Mouse (Mus musculus) stomach, postnatal 0 days (tissue): Measurements from ENCODE around the gene Srebf2. TPM values are rescaled to one million over a fixed set of nuclear protein-coding genes. Genes with fewer than 3 reads are reported as not detected.
"Not testable (repeated sequence)": the region's sequence is repeated elsewhere in the genome, so short reads cannot be mapped to it uniquely, and the experiment has no call there.

ENCODE experiments used
- ATAC-seq: fragments of 200-750 bp; cut with Nextera tagmentation; 2 replicates; pipeline ENCODE4 v1.8.0; 2017; ENCODE audit not compliant: low FRiP score, low TSS enrichment
- DNase-seq: peaks from one replicate; pipeline ENCODE4 v3.0.0-alpha.2; 2016; ENCODE audit warnings: low spot score
- H3K27ac ChIP-seq: fragments of 300-500 bp; sonication (generic); replicated peaks from 2 replicates; pipeline ENCODE4 v1.5.1; 2014; ENCODE audit warnings: mild to moderate bottlenecking, control low read depth
- H3K27me3 ChIP-seq: fragments of 300-500 bp; sonication (generic); 2 replicates; pipeline ENCODE4 v1.6.1; 2014; ENCODE audit warnings: low read length; ENCODE audit not compliant: control insufficient read depth, insufficient read depth
- H3K36me3 ChIP-seq: fragments of 300-500 bp; sonication (generic); 2 replicates; pipeline ENCODE4 v1.6.1; 2014; ENCODE audit warnings: low read length, mixed read lengths; ENCODE audit not compliant: control insufficient read depth, insufficient read depth
- H3K4me1 ChIP-seq: fragments of 300-500 bp; sonication (generic); replicated peaks from 2 replicates; pipeline ENCODE4 v1.6.1; 2014; ENCODE audit warnings: antibody characterized with exemption; ENCODE audit not compliant: control insufficient read depth, insufficient read depth
- H3K4me2 ChIP-seq: fragments of 300-500 bp; sonication (generic); replicated peaks from 2 replicates; pipeline ENCODE4 v1.6.1; 2014; ENCODE audit warnings: low read depth, mild to moderate bottlenecking, control low read depth, moderate library complexity
- H3K4me3 ChIP-seq: fragments of 300-500 bp; sonication (generic); 2 replicates; pipeline ENCODE4 v1.5.1; 2014; ENCODE audit warnings: low read depth, low read length, control low read depth
- H3K9ac ChIP-seq: fragments of 300-500 bp; sonication (generic); 2 replicates; pipeline ENCODE4 v1.6.1; 2014; ENCODE audit warnings: mild to moderate bottlenecking, low read length, control low read depth, mixed read lengths
- H3K9me3 ChIP-seq: fragments of 300-500 bp; sonication (generic); 2 replicates; pipeline ENCODE4 v1.6.1; 2016; ENCODE audit warnings: low read length; ENCODE audit not compliant: control insufficient read depth
- CTCF ChIP-seq: IDR thresholded peaks from 2 replicates; pipeline ENCODE4 v1.5.1; 2016; ENCODE audit warnings: antibody characterized with exemption, low read depth, mild to moderate bottlenecking, moderate library complexity
- EP300 ChIP-seq: optimal IDR thresholded peaks from 2 replicates; pipeline ENCODE3; 2016; ENCODE audit warnings: antibody characterized with exemption
- WGBS: fragments of 180-500 bp; shearing (Covaris S2); extraction: QIAGEN DNeasy Blood & Tissue Kit; methylation state at CpG from one replicate; pipeline ENCODE4 v1.1.7; 2014; 5-methylcytosine and 5-hydroxymethylcytosine counted together
- polyA plus RNA-seq: library from polyadenylated mRNA; unstranded; fragments of >200 nt; fragmentation: Nextera tagmentation; extraction: Ambion mirVana; gene quantifications from 2 replicates; pipeline ENCODE4 v1.2.1, GENCODE M21; 2015

The Srebf2 gene
- polyA plus RNA-seq, 1 experiment from 2014 or later = 127 TPM

DNA sequence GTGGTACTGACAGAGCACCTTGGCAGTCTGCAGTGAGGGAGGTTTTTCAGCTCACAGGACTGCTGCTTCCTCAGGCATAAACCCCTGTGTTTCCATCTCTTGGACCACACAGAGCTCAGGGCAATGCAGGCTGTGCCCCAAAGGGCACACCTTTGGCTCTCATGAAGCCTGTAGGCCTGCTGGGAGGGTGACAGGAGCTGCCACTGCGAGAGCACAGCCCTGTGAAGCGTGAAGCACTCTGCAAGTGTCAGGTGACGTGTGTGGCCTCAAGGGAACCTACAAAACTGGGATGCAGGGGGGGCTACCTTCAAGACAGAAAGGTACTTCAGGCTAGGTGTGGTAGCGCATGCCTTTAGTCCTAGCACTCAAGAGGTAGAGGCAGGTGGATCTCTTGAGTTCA is 85.7 kb downstream of the Srebf2 start:
- no peak for TF ChIP-seq EP300
- no peak for TF ChIP-seq CTCF
- H3K4me1 ChIP-seq = no peaks in the 10 kb centered on the region
- no peak overlapping the region for H3K4me3 ChIP-seq
- 78% methylated on average over 4 of the region's 4 CpGs for WGBS
- H3K27me3 ChIP-seq = no peaks in the 10 kb centered on the region
- no peak overlapping the region for H3K9ac ChIP-seq
- H3K36me3 ChIP-seq = no peaks in the 10 kb centered on the region
- ATAC-seq (no peak), DNase-seq (no peak)
- H3K4me2 ChIP-seq = no peak overlapping the region
- no peaks in the 10 kb centered on the region for H3K9me3 ChIP-seq
- H3K27ac ChIP-seq = no peak overlapping the region

DNA sequence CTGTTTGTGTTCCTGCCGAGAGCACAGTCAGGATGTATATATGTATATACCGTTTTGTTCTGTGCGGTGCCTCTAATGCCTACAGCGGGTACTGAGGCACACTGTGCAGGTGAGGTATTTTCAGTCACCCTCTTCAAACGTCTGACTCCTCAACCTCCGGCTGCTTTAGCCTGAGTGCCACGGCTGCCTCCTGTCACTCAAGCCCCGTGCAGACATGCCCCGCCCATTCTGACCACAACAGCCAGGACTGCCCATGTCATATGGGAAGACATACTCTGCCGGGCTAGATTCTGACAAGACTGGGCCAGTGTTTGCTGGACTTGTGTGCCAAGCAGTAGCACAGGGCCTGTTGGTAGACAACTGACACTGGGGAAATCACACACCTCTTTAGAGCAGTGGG is 88.7 kb downstream of the Srebf2 start:
- Histone ChIP-seq H3K27me3 (no peaks in the 10 kb centered on the region), H3K27ac (no peak overlapping the region), H3K4me2 (no peak overlapping the region), H3K9ac (no peak overlapping the region), H3K9me3 (no peaks in the 10 kb centered on the region), H3K4me1 (no peaks in the 10 kb centered on the region), H3K36me3 (no peaks in the 10 kb centered on the region), H3K4me3 (no peak overlapping the region)
- TF ChIP-seq CTCF = no peak
- no peak for TF ChIP-seq EP300
- DNase-seq (peak; percentile 46), ATAC-seq (peak; percentile 34; the same call in 1 of the 2 replicates)
- 60% methylated on average over 10 of the region's 10 CpGs for WGBS

DNA sequence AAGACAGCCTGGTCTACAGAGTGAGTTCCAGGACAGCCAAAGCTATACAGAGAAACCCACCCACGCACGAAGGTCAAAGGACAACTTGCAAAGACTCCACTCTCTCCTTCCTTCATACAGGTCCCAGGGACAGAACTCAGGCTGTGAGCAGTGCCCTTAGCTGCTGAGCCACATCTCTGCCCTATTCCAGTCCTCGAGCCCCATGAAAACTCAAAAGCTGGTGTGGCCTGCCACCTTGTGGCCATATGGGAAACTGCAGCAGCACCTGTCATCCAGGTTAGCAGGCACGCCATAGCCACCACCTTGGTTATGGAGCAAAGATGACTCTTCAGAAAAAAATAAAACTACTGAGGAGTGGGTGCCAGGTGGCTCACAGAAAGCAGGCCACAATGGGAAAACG is 89.6 kb downstream of the Srebf2 start:
- H3K4me2 ChIP-seq = no peak overlapping the region
- no peak overlapping the region for H3K4me3 ChIP-seq
- ATAC-seq = peak; percentile 76
- H3K27ac ChIP-seq = no peak overlapping the region
- H3K9me3 ChIP-seq = no peaks in the 10 kb centered on the region
- no peaks in the 10 kb centered on the region for H3K4me1 ChIP-seq
- 20% methylated on average over 5 of the region's 5 CpGs for WGBS
- H3K9ac ChIP-seq = no peak overlapping the region
- no peak for TF ChIP-seq EP300
- TF ChIP-seq CTCF = peak; percentile 99
- H3K36me3 ChIP-seq = no peaks in the 10 kb centered on the region
- H3K27me3 ChIP-seq = no peaks in the 10 kb centered on the region
- peak; percentile 87 for DNase-seq

DNA sequence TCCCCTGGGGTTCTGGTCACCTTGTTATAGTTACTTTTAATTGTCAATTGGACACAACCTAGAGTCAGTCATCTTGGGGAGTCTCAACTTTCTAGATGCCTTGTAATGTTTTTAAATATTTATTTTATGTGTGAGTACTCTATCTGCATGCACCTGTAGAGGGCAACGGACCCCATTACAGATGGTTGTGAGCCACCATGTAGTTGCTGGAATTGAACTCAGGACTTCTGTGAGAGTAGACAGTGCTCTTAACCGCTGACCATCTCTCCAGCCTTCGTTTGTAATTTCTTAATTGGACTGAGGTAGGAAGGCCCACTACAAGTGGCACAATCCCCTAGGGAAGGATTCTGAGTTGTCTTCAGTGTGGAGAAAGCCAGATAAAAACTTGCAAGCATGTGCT is 96.3 kb downstream of the Srebf2 start:
- WGBS = 64% methylated on average over 3 of the region's 3 CpGs
- H3K27me3 ChIP-seq = no peaks in the 10 kb centered on the region
- no peaks in the 10 kb centered on the region for H3K4me1 ChIP-seq
- no peaks in the 10 kb centered on the region for H3K9me3 ChIP-seq
- ATAC-seq (no peak), DNase-seq (no peak)
- H3K9ac ChIP-seq = peak overlapping the region; percentile 55; the same call in 1 of the 2 replicates
- H3K4me3 ChIP-seq = peak overlapping the region; percentile 70
- no peak overlapping the region for H3K27ac ChIP-seq
- H3K36me3 ChIP-seq = no peaks in the 10 kb centered on the region
- H3K4me2 ChIP-seq = peak overlapping the region; percentile 95
- TF ChIP-seq EP300 = no peak
- no peak for TF ChIP-seq CTCF

DNA sequence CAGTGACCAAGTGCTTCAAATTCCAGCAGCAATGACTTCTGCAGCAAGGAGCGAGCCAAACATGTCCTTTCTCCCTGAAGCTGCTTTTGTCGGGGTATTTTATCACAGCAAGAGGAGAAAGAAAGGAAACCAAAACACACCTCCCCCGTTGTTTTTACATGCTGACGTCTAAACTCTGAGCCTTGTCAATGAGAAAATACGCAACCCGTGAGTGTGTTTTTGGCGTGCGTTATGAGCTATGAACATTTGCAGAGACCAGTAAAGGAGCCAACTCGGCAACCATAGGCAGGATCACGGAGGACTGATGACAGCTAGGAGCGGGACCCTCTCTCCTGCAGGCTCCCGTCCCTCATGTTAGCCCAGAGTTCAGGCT is 96.7 kb downstream of the Srebf2 start:
- 3% methylated on average over 12 of the region's 12 CpGs for WGBS
- ATAC-seq (no peak; the same call in 1 of the 2 replicates), DNase-seq (no peak)
- H3K9ac ChIP-seq = peak overlapping the region; percentile 55
- H3K4me3 ChIP-seq = peak overlapping the region; percentile 70
- no peak for TF ChIP-seq CTCF
- no peak for TF ChIP-seq EP300
- no peaks in the 10 kb centered on the region for H3K27me3 ChIP-seq
- H3K27ac ChIP-seq = no peak overlapping the region; the same call in 1 of the 2 replicates
- peak overlapping the region; percentile 95 for H3K4me2 ChIP-seq
- H3K36me3 ChIP-seq = no peaks in the 10 kb centered on the region
- H3K9me3 ChIP-seq = no peaks in the 10 kb centered on the region
- H3K4me1 ChIP-seq = no peaks in the 10 kb centered on the region

DNA sequence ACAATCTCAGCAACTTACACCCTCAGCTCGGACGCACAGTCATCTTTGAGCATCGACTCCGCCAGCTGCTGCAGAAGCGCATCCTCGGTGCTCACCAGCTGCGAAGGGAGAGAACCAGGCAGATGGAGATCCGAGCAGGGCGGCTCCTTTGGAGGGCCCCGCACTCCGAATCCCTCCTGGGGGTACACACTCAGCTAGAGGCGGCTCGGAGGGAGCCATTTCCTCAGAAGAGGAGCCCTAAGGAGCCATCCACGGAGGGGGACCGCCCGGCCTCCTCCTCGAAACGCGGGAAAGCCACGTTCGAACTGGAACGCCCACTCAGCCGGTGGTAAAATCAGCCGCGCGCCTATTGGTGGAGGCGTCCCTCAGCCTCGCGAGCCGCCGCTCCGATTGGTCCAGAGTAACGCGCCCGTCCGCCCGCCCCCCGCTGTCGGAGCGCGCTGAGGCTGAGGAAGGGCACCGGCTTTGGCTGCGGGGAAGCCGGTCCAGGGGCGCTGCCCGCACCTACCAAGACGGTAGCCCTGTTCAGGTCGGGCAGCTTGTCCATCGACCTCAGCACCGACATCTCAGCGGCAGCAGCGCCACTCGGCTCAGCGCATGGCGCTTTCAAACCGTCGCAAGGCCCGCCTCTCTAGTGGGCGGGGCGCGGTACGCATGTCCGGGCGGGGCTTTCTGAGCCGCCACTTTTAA is 97.3 kb downstream of the Srebf2 start, which contains the start of gene Cenpm:
Gene Cenpm, minus strand, starts transcription at position 634 of the 690 bp plus-strand sequence.
- H3K27me3 ChIP-seq = no peaks in the 10 kb centered on the region
- H3K4me2 ChIP-seq = peak within 1 kb of the TSS; percentile 95
- H3K4me3 ChIP-seq = peak within 1 kb of the TSS; percentile 70
- 0% methylated on average over 65 of the region's 65 CpGs for WGBS
- H3K36me3 ChIP-seq = no peaks in the 10 kb centered on the region
- no peaks in the 10 kb centered on the region for H3K9me3 ChIP-seq
- peak; percentile 92 for DNase-seq
- ATAC-seq = peak; percentile 96
- no peaks in the 10 kb centered on the region for H3K4me1 ChIP-seq
- H3K27ac ChIP-seq = peak within 1 kb of the TSS; percentile 53; the same call in 1 of the 2 replicates
- TF ChIP-seq EP300 = no peak
- H3K9ac ChIP-seq = peak within 1 kb of the TSS; percentile 55

DNA sequence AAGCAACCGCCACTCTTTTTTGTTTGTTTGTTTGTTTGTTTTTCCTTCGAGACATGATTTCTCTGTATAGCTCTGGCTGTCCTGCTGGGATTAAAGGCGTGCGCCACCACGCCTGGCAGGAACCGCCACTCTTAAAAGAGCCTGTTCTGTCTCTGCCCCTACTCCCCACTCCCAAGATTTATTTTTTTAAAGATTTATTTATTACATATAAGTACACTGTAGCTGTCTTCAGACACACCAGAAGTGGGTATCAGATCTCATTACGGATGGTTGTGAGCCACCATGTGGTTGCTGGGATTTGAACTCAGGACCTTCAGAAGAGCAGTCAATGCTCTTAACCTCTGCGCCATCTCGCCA is 97.8 kb downstream of the Srebf2 start:
- not testable (repeated sequence) for ATAC-seq, H3K36me3 ChIP-seq, H3K27me3 ChIP-seq, H3K9me3 ChIP-seq, H3K27ac ChIP-seq, DNase-seq, H3K4me1 ChIP-seq
- H3K4me3 ChIP-seq = peak overlapping the region; percentile 70
- 21% methylated on average over 9 of the region's 9 CpGs for WGBS
- peak overlapping the region; percentile 41; the same call in 1 of the 2 replicates for H3K9ac ChIP-seq
- peak overlapping the region; percentile 95 for H3K4me2 ChIP-seq
